Mouse (Mus musculus): ENCODE results near the gene Bcat1. TPM values are rescaled to one million over a fixed set of nuclear protein-coding genes. Genes with fewer than 3 reads are reported as not detected.

Bcat1 gene
- polyA plus RNA-seq, 1 experiment = 141 TPM

DNA sequence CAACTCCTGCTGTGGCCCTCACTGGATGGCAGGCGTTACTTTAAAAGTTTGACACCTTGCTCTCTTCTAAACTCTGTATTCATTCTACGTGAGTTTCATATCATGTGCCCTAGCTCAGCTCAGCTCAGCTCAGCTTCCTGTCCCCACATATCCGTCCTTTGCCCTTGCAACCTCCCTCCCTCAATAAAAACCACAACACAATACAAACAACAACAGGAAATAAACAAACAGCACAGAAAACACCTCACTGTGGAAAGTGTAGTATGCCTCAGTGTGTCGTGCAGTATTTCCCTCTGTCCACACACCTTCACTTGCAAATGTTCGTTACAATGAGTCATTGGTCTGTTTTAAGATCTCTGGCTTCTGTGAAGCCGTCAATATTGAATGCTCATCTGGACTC is 123.1 kb downstream of the Bcat1 start:
- no peaks in the 10 kb centered on the region for H3K36me3 ChIP-seq (ENCODE audit: control insufficient read depth, insufficient read depth, low read length, poor library complexity, severe bottlenecking)

DNA sequence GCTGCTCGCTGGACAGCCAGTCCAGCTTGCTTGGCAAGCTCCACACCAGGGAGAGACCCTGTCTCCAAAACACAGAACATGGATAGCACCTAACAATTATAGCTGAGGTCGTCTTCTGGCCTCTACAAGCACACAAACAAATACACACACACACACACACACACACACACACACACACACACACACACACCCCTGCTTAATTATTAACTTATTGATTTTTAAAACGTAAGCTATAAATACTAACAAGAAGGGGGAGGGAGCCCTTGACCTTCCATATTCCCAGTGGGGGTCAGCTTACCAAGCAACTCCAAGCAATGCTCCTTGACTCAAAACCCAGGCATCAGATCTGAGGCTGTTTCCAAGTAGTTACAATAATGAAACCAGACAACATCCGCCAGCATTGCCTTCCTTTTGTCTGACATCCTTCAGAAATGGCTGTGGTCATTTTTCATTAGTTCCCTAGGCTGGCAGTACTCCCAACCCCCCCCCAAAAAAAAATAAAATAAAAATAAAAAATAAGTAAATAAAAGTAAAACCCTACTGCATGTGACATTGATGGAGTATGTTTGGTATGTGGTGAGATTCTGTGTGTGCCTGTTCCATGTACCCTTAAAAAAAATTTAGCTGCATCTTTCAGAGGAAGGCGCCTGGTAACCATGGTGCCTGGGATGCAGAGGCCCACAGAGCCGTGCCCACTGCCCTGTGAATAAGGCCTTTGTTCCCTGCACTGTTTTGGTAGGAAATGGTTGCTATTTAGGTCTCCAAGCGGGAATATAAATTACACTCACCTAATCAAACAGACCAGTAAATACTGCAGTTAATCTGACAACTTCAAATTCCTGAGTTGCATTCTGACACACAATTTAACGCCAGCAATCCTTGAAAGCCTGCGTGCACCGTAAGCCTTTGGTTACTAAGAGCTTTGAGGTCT is 131.3 kb downstream of the Bcat1 start:
- TF ChIP-seq EP300 (IDR thresholded peaks at IDR 0.05; ENCODE audit: insufficient read depth, low read depth, low read length) = no peak
- TF ChIP-seq POLR2A (IDR thresholded peaks at IDR 0.05; ENCODE audit: insufficient read depth, low read length) = no peak
- no peak for TF ChIP-seq CTCF (IDR thresholded peaks at IDR 0.05; ENCODE audit: low read depth, low read length)
- H3K27ac ChIP-seq (ENCODE audit: insufficient read depth, low read length) = no peak overlapping the region
- H3K27me3 ChIP-seq (ENCODE audit: control insufficient read depth, insufficient read depth, low read length, poor library complexity, severe bottlenecking) = no peaks in the 10 kb centered on the region
- no peaks in the 10 kb centered on the region for H3K4me1 ChIP-seq (ENCODE audit: control insufficient read depth, insufficient read depth, low read length)
- no peak overlapping the region for H3K4me3 ChIP-seq (ENCODE audit: low read depth, low read length)
- no peaks in the 10 kb centered on the region for H3K9me3 ChIP-seq (replicated peaks; ENCODE audit: control insufficient read depth, insufficient read depth, low read length, poor library complexity, severe bottlenecking)
- H3K9ac ChIP-seq (ENCODE audit: low read depth, poor library complexity, severe bottlenecking) = no peak overlapping the region
- H3K36me3 ChIP-seq (ENCODE audit: control insufficient read depth, insufficient read depth, low read length, poor library complexity, severe bottlenecking) = no peaks in the 10 kb centered on the region

More for the DNA sequence above, 123.1 kb downstream of the Bcat1 start:
- H3K9ac ChIP-seq (ENCODE audit: low read depth, poor library complexity, severe bottlenecking) = no peak overlapping the region
- H3K4me1 ChIP-seq (ENCODE audit: control insufficient read depth, insufficient read depth, low read length) = no peaks in the 10 kb centered on the region
- TF ChIP-seq CTCF (IDR thresholded peaks at IDR 0.05; ENCODE audit: low read depth, low read length) (no peak), EP300 (IDR thresholded peaks at IDR 0.05; ENCODE audit: insufficient read depth, low read depth, low read length) (no peak), POLR2A (IDR thresholded peaks at IDR 0.05; ENCODE audit: insufficient read depth, low read length) (no peak)
- no peak overlapping the region for H3K27ac ChIP-seq (ENCODE audit: insufficient read depth, low read length)
- H3K4me3 ChIP-seq (ENCODE audit: low read depth, low read length) = no peak overlapping the region
- no peaks in the 10 kb centered on the region for H3K9me3 ChIP-seq (replicated peaks; ENCODE audit: control insufficient read depth, insufficient read depth, low read length, poor library complexity, severe bottlenecking)
- H3K27me3 ChIP-seq (ENCODE audit: control insufficient read depth, insufficient read depth, low read length, poor library complexity, severe bottlenecking) = no peaks in the 10 kb centered on the region

Other genes starting within 250 kb of the Bcat1 start
- 0.91 and 1.1 TPM in 2 replicates for gene Lrmp, start 39.5 kb upstream of the Bcat1 start, polyA plus RNA-seq (2011; ENCODE audit: insufficient read depth, insufficient read length, low read depth, missing spikeins)
- 0.55 and 1.1 TPM in 2 replicates for gene Casc1, start 134.8 kb upstream of the Bcat1 start, polyA plus RNA-seq (2011; ENCODE audit: insufficient read depth, insufficient read length, low read depth, missing spikeins)
- gene Etfrf1, start 134.9 kb upstream of the Bcat1 start, polyA plus RNA-seq (2011; ENCODE audit: insufficient read depth, insufficient read length, low read depth, missing spikeins) = 24.6 and 28.6 TPM in 2 replicates
- gene Kras, start 174.1 kb upstream of the Bcat1 start, polyA plus RNA-seq (2011; ENCODE audit: insufficient read depth, insufficient read length, low read depth, missing spikeins) = 101 and 104 TPM in 2 replicates

Data from ES-Bruce4 (cell line).